Mouse (Mus musculus): ENCODE measurements around the gene Grik1.

Grik1 gene

DNA sequence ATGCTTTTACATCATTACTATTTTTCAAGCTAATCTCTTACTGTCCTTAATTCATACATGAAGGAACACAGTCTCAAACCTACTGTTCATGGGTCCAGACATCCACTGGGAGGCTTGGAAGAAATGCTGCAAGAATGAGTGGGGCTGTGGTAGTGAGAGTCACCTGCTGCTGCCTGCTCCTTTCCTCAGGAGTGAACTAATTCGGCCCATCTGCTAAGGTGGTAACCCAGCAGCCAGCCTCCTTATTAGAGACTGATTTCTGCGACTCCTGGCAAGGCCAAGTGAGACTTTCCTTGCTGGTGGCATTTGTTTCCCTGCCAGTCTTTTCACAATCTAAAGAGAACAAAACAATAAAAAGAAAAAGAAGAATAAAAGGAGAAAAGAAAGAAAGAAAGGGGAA lies 147.9 kb downstream of the Grik1 start:
- DNase-seq (ENCODE audit: low spot score in 2 of 2), result no peak

DNA sequence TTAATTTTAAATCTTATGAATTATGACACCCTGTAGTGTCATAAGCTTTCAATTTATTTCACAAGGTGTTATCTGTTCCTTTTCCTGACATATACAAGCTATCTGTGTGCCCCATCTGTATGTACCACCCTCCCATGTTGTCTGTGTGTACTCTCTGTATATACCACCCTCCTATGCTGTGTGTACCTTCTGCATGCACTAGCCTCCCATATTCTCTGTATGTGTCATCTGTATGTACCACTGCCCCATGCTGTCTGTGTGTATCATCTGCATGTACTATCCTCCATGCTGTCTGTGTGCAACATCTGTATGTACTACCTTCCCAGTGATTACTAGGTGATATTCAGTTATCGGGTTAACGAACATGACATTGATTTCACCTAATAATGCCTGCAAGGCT lies 148.5 kb downstream of the Grik1 start:
- no peak for DNase-seq (ENCODE audit: low spot score in 2 of 2)

DNA sequence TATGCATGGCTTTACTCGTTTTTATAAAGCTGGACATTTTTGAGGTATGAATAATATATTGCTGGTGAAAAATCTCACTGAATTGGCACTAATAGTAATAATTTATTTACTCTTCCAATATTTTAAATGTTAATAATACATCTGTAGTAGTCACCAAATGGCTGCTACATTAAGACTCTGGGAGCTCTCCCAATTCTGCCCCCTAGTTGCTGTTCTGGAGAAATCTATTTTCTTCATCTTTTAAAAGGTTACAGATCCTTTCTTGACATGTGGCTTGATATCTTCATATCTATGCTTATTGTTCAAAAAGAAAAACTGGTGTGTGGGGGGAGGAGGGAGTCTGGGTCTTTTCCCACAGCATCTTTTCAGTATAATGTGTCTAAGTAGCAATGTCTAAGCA lies 151.2 kb downstream of the Grik1 start:
- DNase-seq (ENCODE audit: low spot score in 2 of 2), result no peak

DNA sequence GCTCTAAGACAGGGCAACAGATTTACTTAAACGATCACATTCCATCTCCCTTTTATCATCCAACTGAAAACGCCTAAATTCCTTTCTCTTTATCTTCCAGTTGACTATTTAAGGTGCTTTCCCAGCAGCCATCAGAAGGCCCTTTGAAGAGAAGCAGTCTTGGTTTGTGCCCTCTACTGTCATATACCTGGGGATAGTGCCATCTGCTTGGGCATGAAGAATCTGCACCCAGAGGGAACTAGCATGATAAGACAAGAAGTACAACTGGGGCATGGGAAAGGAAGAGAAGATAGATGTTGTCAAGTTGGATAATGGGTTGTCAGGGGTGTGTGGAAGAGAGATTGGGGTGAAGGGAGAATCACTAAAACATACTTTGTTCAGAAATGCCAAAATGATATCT lies 157.1 kb downstream of the Grik1 start:
- DNase-seq (ENCODE audit: low spot score in 2 of 2), result no peak

DNA sequence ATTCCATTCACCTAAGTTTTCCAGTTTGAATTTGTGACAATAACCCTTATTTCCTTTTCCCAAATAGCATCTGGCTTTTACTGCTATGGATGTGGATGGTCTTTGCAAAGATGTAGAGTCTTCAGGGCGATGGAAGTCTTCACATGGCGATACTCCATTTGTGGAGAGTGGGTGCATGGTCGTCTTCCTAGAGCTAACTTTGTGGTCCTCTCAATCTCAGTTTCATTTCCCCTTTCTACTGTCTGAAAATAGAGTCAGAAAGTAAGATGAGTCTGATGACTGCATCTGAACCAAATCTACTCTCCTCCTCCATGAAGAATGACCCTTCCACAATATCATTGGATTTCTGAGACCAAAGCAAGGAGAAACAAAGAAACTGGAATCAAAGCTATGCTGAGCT lies 159.0 kb downstream of the Grik1 start:
- no peak for DNase-seq (ENCODE audit: low spot score in 2 of 2)

DNA sequence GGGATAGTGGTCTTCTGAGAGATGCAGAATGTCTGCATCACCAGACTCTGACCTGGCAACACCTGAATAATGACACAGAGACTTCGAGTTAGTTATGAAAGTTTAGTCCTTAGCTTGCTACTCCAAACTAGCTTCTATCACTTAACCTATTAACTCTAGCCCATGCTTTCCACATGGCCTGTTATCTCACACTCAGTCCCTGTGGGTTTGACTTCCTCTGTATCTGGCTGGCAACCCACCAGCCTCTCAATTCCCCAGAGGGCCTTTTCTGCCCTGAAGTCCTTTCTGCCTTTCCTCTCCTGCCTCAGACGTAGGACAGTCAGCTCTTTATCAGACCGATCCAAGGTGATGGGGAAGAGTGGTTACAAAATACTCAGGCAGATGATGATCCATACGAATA lies 165.0 kb downstream of the Grik1 start:
- peak; percentile 23 to 25 for DNase-seq (ENCODE audit: low spot score in 2 of 2)

DNA sequence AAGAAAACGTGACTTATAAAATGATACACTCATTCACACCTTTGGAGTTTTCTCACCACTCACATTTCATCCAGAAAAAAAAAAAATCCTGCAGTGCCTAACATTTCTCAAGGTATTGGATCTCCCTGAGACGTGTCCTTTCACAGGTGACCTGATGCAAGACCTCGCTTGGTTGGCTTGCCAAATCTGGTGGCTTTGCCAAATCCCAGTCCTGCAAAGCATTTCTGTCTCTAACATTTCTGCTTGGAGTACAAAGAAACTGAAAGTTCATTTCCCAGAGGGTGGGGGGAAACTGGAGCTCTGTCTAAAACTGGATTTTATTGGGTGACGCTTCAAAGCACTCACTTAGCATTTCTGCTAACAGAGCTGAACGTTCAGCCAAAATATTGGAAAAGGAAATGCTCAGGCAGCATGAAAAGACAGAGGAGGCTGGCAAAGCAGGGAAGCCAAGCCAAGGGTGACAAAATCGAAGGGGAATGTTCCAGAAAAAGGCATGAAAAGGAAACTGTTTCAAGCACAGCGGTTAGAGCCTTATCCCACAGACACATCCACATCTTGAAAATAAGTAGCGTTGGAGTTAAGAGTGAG lies 177.4 kb downstream of the Grik1 start:
- no peak for DNase-seq (ENCODE audit: low spot score in 2 of 2)

DNA sequence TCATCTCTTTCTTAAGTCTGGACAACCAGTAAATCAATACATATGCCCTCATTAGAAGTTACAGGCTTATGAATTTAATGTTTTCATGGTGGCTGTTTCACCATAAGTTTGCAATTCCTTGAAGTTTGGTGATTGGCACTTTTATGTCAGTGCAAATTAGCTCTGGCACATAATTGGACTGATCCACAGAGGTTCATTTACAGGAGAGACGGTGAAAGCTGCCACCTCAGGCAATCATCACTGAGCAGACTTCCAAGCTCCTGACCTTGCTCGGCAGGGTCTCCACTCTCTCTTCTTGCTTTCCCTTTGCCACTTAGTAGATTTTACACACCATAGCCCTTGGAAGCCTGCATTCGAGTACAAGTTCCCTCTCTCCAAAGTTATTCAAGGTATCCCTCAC lies 178.6 kb downstream of the Grik1 start:
- no peak for DNase-seq (ENCODE audit: low spot score in 2 of 2)

DNA sequence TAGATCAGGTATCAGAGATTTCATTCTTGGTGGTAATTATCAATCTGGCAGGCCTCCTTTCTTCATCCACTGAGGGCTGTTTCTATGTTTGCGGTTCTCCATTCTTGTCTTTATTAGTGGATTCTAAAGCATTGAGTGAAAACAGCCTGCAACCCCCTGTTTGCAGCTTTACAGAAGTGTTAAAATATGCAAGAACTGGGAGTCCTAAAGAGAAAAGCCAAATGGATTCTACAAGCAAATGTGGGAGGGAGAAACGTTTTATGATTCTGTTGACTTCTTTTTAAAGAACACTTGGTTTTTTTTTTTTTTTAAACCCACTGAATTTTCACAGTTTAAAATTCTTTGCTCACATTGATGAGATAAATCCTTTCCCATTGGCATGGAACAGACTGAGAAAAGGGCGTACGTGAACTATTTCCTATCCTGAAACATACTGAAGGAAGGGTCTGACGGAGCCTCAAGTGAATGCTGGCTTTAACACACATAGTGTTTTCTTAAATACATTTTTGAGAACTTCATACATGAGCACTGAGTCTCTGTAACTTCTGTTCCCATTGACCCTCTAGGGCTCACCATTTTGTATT lies 195.8 kb downstream of the Grik1 start:
- no peak for DNase-seq (ENCODE audit: low spot score in 2 of 2)

DNA sequence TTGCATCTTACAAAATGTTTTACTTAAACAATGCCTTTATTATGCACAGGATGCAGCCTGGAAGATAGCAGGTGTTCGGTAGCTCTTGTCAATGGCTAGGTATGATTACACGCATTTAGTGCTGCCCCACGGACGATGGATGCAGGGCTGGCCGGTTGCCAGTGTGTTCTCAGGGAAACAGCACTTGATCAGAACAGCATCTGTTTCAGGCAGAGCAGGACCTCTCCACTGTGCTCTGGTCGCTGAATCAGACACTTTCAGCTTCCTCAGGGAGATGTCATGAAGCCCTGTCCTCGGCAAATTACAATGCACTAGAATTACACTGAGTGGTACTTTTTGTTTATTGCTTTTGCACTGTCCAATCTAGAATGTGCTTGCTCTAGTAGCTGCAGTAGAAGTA lies 202.8 kb downstream of the Grik1 start:
- no peak for DNase-seq (ENCODE audit: low spot score in 2 of 2)

DNA sequence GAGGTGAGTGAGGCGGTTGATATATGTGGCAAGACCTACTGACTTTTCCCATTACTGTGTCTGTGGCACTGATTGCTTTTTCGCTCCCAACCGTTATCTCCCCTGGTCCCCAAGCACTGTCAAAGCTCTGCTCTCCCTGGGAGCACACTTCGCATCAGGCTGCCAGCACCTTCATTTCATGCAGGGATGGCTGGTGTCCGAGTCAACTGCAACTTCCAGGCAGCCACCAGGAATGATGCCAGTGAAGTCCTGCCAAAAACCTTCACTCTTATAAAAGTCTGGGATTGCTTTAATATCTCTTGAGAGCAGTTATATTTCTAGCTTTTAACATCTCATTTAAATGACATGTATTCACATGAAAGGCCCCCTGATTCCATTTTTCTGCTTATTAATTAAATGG lies 215.3 kb downstream of the Grik1 start:
- no peak for DNase-seq (ENCODE audit: low spot score in 2 of 2)

DNA sequence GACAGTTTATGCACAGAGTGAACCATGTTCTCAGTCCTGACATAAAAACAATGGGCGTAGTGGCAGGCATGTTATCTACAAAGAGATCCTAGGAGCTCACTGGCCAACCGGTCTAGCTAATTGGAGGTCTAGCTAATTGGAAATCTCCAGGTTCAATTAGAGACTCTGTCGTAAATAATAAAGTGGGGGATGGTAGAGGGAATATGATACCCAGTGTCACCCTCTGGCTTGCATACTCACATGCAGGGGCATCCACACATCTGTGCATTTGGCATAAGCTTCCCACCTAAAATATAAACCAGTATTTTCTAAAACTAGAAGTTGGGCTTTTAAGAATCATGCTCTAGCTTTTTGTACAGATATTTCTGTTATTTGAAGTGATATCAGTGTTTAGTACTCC lies 229.1 kb downstream of the Grik1 start:
- DNase-seq (ENCODE audit: low spot score in 2 of 2), result no peak

DNA sequence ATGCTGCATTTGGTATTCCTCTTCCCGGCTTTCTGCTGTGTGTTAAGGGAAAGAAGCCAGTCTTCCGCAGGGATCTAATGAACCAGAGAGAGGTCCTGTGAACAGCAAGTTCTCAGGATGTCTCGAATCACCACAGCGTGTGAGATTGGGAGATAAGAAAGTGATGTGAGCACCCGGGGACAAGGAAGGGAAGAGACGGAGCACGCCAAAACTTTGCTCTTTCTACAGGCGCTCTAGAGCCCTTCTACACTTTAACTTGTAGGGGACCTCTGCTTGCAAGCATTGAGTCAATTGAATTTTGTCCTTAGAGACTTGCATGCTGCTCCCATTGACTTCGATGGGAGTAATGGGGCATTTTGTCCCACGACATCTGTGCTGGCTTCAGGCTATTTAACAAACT lies 241.9 kb downstream of the Grik1 start:
- no peak for DNase-seq (ENCODE audit: low spot score in 2 of 2)

DNA sequence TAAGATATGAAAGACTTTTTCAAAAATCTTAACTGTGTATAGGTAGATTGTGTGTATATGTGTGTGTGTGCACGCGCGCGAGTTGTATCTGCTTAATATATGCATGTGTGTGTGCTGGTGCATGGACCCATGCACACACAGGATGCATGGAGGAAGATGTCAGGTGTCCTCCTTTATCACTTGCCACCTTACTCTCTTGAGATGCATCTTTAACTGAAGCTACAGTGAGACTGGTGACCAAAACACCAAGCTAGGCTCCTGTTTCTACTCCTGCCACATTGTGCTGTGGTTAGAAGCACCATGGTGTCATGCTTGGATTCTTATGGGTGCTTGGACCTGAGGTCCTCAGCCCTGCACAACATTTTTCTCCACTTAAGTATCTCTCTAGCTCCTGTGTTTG lies 245.7 kb downstream of the Grik1 start:
- no peak for DNase-seq (ENCODE audit: low spot score in 2 of 2)

DNA sequence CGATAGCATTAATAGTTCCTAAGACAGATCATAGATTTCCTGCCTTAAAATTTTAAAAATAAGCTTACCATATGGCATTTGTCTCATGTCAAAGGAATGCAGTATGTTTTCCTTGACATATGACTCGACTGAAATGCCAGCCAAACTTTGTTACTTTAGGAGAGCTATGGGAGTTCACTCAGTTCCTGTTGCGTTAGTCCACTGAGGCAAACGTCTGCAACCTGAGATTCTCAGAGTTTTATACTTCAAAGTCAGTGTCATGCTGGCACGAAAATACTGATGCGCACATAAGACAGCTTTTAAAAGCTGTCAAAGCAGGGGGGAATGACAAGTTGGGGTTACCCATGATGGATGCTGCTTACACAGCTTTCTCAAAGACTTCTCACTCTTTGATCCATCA lies 247.6 kb downstream of the Grik1 start:
- no peak for DNase-seq (ENCODE audit: low spot score in 2 of 2)

DNA sequence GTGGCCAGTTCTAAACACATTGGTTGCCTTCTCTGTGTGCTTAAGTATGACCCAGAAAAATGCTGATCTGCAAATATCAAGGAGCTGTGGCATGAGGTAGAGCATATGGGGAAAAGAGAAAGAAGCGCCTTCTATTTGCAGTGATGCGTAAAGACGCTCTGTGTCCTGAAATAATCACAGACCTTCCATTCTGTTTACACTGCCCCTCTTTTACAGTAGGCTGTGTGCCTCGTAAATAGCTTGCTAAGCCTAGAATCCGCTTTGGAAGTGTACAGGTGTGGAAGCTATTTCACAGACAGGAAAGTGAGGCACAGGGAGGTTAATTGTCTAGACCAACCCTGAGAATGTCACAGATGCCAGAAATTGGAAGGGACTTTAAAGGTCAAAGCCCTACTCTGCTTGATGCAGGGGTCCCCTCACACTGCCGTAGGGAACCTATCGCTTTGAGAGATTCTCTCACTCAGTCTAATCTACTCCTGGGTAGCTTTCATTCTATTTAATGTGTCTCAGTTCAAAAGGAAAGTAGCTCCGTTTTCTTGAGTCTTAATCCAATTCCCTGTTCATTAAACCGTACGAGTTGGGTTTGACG lies 251.5 kb downstream of the Grik1 start:
- DNase-seq (ENCODE audit: low spot score in 2 of 2), result no peak

DNA sequence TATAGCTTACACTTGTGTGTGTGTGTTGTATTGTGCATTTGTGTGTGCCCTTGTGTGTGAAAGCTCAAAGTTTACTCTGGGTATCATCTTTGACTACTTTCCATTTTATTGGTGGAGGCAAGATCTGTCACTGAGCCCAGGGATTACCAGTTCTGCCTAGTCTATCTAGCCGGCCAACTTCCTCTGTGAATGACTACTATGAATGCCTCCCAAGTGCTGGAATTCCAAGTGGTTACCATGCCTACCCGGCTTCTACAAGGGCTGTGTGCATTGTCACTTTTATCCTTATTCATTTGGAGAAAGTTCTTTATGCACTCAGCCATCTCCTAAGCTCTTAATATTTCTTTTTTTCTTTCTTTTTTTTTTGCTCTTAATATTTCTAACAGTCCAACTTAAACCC lies 301.3 kb downstream of the Grik1 start:
- no peak for DNase-seq (ENCODE audit: low spot score in 2 of 2)

DNA sequence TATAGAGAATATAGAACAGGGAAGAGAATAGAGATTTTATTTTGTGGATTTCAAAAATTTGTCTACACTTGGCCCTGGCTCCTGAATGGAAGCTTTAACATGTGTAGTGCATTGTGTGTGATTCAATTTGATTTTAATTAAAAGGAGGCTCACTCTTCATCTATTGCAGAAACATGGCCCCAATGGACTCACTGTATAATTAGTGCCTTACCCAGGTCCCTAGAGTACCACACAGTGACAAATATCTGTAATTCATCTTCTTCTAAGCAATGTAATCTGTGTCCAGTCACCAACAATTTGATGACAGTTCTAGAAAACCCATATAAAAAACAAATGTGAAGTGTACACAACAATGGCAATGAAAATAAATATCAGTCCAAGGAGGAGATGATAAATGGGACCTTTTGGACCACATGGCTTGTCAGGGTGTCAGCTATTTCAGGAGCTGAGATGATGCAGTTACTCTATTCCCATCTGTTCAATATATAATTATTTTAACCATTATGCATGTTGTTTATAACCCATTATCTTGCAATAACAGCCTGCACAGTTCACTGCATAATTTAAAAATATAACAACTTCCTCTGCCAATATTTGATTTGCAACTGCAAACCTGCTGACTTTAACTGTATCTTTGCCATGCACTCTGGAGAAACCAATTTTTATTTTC lies 305.7 kb downstream of the Grik1 start:
- no peak for DNase-seq (ENCODE audit: low spot score in 2 of 2)

DNA sequence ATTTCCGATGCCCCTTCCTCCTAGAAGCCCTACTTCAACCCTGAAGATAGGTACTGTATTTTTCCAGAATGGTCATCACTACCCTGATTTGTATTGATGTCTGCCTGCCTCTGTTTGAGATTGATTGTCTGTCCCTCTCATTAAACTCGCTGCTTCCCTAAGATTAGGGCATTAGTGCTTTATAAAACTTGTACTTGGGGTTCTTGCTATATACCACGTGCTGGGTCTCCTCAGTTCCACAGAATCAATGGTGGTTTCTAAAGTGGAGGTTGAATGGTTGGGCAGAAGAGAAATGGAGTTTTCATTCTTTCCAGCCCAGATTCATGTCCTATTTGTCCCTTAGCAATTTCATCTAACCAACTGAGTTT lies 316.0 kb downstream of the Grik1 start:
- no peak for DNase-seq (ENCODE audit: low spot score in 2 of 2)

DNA sequence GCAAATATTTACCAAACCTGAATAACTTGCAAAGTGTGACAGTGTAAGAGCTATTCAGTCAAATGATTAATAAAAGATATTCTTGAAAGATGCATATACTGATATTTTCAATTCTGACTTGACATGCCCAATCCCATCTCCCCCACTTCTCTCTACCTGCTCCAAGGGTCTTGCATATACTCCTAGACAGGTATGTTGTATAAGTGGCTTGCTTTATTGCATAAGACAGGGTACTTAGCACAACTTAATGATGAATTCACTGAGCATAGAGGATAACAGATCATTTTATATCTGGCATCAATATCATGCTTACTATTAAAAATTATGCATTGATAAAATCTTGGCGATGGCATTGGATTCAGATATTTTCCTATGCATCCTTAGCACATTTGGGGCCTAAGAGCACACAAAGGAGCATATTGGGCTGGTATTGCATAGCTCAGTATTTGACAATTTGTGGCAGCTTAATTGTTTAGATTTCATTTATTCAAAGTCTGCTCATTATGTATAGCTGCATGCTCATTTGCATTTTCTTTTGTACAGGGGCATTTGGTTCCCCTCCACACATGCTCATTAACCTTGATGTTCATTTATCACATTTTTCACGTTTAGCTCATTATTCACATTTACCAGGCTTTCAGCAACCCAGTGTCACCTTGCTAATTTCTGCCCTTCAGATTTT lies 316.5 kb downstream of the Grik1 start:
- DNase-seq (ENCODE audit: low spot score in 2 of 2), result no peak

DNA sequence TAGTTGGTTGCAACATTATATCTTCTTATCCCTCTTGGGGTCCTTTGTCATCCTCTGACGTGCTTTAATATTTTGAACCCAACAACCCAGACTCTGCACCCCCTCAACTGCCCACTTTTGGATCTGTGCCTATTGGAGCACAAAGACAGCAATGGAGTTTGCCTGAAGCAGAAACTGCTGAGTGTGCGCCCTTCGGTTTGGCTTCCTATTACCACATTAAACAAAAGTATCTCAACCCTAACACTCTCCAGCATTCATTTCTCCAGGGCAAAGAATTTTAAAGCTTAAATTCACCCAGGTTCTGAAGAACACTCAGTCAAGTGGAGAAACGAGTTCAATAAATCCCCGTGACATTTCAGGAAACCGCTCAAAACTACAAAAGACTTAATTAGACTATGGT lies 318.2 kb downstream of the Grik1 start:
- DNase-seq (ENCODE audit: low spot score in 2 of 2), result no peak

DNA sequence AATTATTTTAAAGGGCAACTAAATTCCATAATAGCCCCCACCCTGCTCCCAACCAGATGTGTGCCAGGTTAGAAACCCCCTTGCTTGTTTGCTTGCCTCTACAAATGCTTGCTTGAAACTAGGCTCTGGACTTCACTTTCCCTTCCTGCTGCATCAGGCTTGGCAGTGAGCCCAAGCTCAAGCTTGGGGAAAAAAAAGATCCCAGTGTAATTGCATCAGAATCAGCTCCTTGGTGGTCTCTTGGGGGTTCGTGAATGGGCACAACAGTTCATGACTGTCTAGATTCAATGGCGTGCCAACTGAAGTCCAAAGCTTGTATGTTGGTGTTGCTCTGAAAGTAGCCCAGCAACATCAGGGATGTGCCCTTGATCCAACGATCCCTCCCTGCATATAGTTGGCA lies 320.1 kb downstream of the Grik1 start:
- DNase-seq (ENCODE audit: low spot score in 2 of 2), result no peak

DNA sequence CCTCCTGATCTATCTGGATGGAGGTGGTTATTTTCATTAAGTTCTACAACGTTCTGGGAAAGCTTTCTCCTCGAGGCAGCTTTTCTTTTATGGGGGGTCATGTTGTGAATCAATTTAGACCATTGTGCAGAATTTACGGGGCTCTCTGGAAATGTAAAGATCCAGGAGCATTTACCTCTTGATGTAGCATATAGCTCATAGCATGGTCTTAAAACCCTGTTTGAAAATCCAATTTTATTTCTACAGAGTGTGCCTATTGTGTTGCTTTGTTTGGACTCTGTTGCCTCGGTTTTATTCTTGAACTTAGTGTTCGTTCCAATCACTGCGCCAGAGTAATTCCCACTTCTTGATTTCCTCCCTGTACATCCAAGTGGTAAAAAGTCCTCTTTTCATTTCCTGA lies 328.6 kb downstream of the Grik1 start:
- no peak for DNase-seq (ENCODE audit: low spot score in 2 of 2)

Data from spleen, postnatal 36 days (tissue).